Mouse (Mus musculus) heart, postnatal 14 days (tissue): ENCODE data around the gene Ank. TPM values are rescaled to one million over a fixed set of nuclear protein-coding genes. Genes with fewer than 3 reads are reported as not detected.
A peak's percentile ranks its signal among the peaks of the same experiment; 100 is the strongest.

Experiments
- DNase-seq, 2 experiments: peaks; one replicate each; pipeline ENCODE4 v3.0.0; 2021 to 2022
- intact Hi-C: fragments of 180-260 bp; cut with DNase I; formaldehyde crosslinking; loops from one replicate; pipeline ENCODE4 v1.15.1; 2025
- total RNA-seq, 2 experiments: library from RNA; stranded (reverse); gene quantifications; 2 replicates each; pipeline ENCODE4 v1.2.3; 2021

The Ank gene
- total RNA-seq, 2 experiments from 2014 or later = 176 to 186 TPM

DNA sequence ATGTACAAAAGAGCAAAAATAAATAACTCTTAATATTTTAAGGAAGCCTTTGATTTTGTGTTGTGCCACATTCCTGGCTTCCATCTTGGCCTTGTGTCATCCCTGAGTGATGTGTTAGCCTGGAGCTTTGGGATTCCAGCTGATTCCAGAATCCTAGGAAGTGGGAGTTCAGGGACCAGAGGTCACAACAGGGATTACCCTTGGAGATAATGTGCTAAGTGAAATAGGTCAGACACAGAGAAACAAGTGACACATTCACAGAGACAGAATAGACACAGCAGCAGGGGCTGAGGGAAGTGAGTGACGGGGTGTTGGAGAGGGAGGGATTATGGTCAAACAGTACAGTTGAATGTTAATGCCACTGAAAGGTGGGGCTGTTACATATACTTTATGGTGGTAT, 26.3 kb downstream of the Ank start:
- no peak for DNase-seq
- intact Hi-C loops = no loop called here

- DNase-seq = no peak
- intact Hi-C loops = no loop called here
Observed at GRCm38 (mm10) chr15:27493516-27493915, 27.0 kb downstream of the Ank start.

GRCm38 (mm10) chr15:27495981-27496401, 29.5 kb downstream of the Ank start:
- intact Hi-C loops = no loop called here
- DNase-seq = no peak

DNA sequence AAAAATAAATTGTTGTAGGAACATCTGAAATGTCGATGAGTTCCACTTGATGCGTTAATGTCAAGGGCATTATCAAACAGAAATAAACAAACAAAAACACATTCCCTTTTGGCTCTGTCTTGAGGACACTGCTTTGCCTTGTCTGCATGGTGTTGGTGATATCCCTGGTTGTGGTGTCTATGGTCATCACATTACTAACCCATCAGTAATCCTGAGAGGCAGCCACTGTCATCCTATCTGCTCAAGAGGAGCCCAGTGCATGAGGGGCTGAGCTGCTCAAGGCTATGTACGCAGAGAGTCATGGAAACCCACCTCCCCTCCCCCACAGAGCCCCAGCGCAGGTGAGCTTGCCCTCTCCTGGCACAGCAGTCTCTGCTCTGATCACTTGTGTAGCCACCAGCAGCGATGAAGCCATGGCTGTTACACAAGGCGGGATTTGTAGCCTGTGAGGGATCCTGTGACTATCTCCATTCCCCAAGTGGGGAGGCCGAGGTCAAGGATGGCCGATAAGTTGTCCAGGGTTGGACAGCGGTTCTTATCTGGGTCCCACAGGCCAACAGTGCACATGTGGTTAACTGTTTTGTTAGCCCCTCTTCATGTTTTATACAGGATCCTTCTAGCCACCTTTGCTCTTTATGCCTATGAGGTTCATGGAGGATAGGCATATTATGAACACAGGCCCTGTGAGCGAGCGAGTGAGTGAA, 30.3 kb downstream of the Ank start:
- DNase-seq = no peak
- intact Hi-C loops = no loop called here

GRCm38 (mm10) chr15:27497300-27497997, 31.0 kb downstream of the Ank start:
- DNase-seq = no peak
- intact Hi-C loops = no loop called here

GRCm38 (mm10) chr15:27498078-27498477, 31.6 kb downstream of the Ank start:
- intact Hi-C loops = no loop called here
- DNase-seq = no peak

DNA sequence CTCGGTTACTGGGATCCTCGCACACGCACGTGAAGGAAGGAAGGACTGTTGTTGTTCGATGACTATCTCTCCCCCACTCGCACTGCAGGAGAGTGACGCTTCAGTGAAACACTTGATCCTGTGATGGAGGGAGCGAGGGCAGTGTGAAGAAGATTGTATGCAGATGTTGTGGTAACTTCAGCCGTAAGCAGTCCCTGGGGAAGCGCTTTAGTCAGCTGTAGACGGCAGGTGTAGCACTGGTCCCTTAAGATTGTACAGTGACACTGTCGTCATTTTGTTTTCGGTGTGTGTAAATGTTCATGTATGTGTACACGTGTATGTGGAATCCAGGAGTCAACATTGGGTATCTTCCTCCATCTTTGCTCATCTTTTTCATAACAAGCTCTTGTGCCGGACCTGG, 33.9 kb downstream of the Ank start:
- DNase-seq = no peak
- intact Hi-C loops = no loop called here

DNA sequence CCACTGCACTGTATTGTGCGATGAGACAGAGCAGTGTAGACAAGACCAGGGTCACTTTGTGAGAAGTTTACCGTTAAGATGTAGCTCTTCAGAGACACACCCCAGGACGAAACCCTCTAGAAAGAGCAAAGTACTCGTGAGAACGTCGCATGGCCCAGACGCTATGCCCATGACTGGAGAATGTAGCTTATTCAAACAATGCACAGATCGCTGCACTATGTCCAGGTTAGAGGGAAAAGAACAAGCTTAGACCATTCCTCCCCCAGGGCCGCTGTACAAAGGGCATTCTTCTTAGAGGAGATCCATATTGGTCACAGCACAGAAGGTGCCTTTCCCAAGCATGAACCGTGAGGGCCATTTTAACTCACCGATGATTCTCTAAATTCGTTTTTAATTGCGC, 35.9 kb downstream of the Ank start:
- intact Hi-C loops = no loop called here
- no peak for DNase-seq

GRCm38 (mm10) chr15:27503221-27503620, 36.7 kb downstream of the Ank start:
- intact Hi-C loops = no loop called here
- peak; percentile 49 to 53 for DNase-seq

- DNase-seq = no peak
- intact Hi-C loops = no loop called here
Observed at GRCm38 (mm10) chr15:27503801-27504730, 37.6 kb downstream of the Ank start.

GRCm38 (mm10) chr15:27506127-27506886, 39.8 kb downstream of the Ank start:
- no peak for DNase-seq
- intact Hi-C loops = no loop called here

GRCm38 (mm10) chr15:27506893-27507596, 40.6 kb downstream of the Ank start:
- DNase-seq = no peak
- intact Hi-C loops = no loop called here

DNA sequence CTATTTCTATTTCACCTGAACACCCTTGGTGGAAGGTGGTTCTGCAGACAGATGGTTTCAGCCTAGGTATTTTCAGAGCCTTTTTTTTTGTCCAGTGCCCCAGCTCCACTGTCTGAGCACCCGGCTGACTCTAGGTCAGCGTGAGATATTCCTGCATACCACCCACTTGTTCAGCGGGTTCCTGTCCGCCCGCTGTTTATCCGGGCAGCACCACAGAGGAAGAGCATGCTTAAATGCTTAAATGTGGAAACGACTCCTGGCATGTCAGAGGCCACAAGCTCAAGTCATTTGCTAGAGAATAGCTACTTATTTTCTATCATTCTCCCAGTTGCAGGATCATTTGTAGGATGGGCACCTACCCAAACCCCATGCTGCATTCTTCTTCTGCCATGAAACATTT, 41.7 kb downstream of the Ank start:
- intact Hi-C loops = no loop called here
- DNase-seq = no peak

DNA sequence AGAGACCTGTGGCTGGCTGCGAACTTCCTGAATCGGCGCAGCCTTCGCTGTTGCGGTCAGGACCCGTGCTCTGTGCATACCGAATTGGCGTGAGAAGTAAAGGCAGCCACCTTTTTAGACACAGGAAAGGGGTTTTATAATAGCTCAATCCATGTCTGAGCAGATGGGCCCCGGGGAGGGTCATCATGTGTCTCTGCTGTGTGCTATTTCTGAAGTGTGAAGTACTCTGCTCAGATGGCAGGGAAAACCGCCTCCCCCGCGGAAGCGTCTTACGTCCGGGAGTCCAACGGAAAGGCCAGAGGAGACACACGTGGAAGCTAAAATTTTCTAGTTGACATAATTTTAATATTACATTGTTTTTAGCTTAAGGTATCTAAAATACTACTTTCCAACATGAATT, 42.5 kb downstream of the Ank start:
- intact Hi-C loops = no loop called here
- no peak for DNase-seq

DNA sequence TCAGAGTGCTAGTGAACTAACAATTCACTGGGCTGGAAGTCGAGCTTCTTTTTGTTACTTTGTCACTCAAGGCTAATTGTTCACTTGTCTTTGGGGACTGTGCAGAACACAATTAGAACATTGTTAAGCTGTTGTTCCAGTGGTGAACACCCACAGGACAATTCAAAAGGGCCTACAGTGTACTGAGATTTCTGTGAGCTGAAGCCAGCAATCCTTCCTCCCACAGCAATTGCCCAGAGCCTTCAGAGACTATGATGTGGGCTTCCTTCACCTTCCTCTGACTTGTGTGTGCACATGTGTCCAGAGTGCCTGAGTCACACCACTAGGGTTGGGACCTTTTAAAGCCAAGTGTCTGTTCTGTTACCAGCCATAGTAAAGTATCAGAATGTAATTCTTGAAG, 50.5 kb downstream of the Ank start:
- no peak for DNase-seq
- intact Hi-C loops = no loop called here

DNA sequence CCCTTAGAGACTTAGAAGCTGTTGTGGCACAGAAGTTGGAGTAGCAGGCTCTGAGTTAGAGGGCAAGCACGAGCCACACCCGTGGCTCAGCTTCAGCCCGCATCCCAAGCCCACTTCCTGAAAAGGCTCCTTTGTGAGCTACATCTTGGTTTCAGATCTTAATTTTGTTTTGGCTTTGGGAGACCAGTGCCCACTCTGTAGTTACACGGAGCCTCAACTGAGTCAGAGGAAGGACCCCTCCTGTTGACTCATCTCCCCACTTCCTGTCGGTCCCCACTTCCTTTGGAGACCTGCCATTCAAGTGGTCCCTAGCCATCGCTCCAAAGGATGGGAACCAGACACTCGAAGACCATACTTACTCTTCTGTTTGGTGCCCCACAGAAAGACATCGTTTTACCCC, 51.5 kb downstream of the Ank start:
- no peak for DNase-seq
- intact Hi-C loops = no loop called here

- no peak for DNase-seq
- intact Hi-C loops = no loop called here
Observed at GRCm38 (mm10) chr15:27519857-27520256, 53.4 kb downstream of the Ank start.

GRCm38 (mm10) chr15:27525233-27526005, 58.9 kb downstream of the Ank start:
- peak in 1 of 2 experiments; percentile 28 for DNase-seq
- intact Hi-C loops = no loop called here

DNA sequence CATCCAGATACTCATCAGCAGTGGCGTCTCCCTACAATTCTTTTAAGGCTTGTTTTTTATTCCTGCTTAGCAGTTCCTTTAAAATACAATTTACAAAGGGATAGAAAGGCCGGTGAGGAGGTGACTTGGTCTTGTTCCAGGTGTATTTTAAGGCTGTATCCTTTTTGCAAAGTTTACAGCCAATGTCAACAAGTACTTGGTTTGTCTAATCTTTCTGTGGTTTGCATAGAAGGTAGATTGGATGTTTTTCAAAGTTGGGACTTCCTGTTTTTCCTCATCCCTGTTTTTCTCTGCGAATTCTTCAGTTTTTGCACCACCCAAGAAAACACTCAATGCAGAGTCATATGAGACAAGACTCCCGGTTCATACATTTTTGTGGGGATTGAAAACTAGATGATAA, 62.4 kb downstream of the Ank start:
- DNase-seq = no peak
- intact Hi-C loops = no loop called here
